Mouse (Mus musculus) gastrocnemius, adult 8-10 months (tissue): ENCODE measurements at regions not wholly inside any gene's neighbourhood (a gene's known extent, or its start where the extent isn't known, plus 50 kb on each side); places are given as distances from the start of the nearest gene placed in this dataset.

ENCODE experiments used
- DNase-seq, 2 experiments: peaks; one replicate each; pipeline ENCODE4 v3.0.0; 2022; ENCODE audit warnings: low spot score in 2 of 2

DNA sequence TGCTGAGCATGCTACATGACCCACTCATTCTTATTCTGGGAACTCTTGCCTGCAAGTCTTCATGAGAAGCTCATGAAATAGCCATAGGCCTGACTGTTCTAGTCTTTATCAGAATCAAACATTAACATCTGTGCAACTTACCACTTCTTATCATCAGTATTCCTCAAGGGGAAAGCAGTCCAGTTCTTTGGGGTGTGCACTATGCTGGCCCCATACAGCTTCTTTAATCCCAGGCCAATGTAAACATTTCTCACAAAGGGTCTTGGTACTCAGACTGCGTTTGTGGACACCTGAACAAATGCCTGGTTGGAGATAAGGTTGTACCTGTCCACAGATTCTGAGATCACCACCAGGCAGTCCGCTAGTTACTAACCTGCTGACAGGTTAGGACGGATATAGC is 51.3 kb downstream of the 3110018I06Rik start:
- no peak for DNase-seq

DNA sequence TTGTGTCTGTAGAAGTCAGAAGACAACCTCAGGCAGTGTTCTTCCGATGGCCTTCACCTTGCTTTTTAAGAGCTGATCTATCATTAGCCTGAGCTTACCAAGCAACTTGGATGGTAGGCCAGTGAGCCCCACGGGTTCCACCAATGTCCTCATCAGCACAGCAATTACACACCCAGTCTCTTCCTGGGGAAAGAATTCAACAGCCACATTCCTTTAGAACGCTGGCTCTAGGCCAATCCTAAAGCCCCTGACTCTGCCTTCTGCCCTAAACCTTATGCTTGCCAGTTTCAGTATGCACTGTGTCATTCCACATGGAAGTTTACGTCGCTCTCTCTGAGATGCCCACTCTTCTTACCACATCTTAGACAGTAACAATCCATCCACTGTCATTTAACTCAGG is 52.8 kb downstream of the 3110018I06Rik start:
- no peak for DNase-seq

DNA sequence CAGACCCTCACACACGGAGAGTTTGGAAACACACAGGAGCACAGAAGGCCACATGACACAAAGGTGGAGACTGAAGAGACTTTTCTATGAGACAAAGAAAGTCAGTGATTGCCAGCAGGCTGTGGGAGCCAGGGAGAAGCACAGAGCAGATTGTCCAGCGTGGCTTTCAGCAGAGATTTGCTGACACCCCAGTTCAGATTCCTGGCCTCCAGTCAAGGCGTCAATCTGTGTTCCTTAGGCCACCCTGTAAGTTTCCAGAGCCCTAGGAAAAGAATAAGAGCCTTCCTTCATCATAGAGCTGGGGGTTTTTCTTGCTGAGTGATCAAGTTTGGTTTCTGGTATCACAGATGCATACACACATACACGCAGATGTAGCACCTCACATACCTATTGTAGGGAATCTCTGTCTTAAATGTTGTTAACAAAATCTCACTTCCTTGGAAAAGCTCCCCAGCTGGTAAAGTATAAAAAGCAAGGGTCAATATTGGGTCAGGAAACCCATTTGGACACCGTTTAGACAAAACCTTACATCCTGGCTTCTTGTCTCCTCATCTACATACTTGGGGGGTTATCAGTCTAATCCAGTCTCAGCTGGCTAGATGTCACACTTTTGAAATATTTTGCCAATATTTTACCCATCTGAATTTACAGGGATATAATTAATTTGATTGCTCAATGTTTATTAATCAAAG is 58.9 kb downstream of the 3110018I06Rik start:
- DNase-seq, result no peak

DNA sequence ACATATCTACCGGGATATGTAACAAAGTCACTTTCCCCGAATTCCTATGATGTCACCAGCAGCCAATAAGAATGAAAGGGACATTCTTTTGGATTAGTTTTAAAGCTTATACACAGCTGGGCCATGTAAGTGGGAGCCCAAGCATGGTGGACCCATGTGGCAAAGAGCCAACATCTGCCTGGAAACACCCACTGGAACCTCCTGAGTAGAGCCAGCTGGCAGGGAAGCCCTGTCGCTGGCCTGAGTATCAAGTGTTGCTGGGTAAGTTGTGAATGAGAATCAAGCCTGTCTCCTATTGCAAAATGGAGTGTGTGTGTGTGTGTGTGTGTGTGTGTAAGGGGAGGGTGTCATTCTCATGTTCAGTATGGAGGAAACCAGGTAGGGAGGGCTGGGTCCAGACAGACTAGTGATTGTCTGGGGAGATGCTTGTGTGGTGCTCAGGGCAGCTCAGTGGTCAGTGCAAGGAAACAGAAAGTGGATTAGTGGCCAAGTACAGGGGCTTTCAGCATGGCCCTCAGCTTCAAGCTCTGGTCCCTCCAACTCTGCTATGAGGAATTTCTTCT is 59.5 kb downstream of the 3110018I06Rik start:
- no peak for DNase-seq

DNA sequence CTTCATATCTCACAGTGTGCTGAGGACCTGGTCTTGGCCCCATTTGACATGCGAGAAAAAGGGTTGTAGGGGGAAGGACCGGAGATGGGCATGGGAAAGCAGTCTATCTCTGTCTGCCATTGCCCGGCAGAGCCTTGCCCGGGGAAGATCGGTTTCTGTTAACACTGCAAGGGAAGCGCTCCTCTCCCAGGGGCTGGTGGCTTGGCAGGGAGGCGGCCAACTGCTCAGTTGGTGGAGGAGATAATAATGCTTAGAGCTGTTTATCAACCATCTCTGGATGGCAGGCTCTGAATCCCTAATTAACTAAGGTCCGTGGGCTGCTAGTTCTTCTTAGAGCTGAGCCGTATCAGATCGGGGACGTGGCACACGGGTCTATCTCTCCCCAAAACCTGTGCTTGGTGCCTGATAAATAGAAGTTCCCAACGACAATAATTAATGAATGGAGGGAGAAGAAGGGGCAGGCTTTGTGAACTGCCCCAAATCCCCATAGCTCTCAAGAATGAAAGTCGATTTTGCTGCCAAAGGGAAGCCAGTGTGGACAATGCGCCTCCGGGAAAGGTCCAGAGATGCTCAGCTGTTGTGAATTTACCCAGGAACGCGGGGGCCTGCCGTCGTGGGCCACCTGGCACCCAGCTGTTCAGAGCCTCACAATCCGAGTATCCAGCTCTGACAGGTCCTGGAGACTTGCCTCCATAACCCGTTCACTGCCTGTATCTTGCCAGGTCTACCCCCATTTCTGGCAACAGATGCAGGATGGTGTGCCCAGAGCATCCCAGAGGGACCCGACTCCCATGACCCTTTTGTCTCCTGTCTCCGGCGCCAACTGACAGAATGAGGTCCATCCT is 61.2 kb downstream of the 3110018I06Rik start:
- DNase-seq, result no peak

DNA sequence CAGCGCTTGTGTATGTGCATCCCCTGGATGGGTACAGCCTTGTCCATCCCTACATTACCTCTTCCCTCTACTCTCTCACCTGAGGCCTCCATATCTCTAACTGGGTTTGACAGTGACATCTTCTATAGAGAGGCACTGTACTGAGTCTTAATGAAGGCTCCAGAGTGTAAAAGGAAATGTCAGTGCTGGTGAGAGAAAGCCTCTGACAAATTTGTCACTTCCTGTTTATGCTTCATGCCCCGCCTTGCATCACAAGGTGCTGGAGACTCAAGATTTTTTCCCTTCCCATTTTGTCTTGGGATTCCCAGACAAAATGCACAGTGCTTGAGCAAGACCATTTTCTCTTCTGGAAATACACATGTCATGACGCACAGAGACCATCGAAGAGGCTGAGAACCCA is 70.8 kb downstream of the 3110018I06Rik start:
- DNase-seq, result no peak

DNA sequence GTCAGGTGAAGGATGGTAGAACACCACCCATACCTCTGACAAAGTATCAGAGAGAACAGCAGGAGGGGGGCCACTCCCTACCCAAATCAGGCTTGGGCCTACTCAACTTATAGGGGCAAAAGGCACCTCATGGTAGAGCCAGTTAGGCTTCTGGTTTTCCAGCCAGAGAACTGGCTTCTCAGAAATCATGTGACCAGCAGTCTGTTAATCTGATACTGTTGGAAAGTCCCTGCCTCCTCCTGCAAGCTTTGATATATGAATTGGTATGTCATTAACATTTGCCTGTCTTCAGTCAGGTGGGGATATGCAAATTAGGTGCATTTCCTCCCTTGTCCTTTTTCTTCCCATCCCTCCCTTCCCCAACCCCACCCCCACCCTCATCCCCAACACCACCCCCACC is 71.7 kb downstream of the 3110018I06Rik start:
- DNase-seq, result no peak

DNA sequence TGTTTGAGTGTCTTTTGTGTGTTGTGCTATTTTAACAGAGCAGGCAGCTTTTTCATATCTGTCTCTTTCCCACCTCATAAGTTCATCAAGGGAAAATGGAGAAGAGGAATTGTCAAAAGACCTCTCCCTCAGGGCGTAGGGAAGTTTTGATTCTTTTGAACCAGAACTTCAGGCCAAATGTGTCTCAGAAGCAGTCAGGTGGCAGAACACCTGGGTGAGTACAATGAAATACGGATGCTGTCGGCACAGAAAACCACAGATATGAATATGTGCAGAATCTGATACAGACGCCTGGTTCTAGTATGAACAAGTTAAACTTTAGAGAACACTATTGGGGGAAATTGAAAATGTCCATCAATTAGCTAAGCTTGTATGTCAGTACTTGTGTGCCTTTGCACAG is 84.2 kb downstream of the 3110018I06Rik start:
- no peak for DNase-seq

DNA sequence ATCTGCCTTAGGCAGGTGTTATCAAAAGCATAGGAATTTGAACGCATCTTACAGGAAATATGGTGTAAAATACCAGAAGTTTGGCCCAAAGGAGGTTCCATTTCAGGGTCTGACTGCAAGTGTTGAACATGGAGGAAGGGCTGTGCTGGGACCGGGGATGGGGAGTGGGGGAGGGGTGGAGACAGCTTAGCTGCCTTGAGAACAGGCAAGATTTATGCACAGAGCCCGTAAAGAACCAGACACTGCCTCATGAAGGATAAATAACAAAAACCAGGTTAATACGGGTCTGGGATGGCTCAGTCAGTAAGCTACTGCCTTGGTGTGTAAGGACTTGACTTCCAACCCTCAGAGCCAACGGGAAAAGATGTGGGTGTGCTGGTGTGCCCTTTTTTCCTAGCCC is 91.1 kb downstream of the 3110018I06Rik start:
- no peak for DNase-seq

DNA sequence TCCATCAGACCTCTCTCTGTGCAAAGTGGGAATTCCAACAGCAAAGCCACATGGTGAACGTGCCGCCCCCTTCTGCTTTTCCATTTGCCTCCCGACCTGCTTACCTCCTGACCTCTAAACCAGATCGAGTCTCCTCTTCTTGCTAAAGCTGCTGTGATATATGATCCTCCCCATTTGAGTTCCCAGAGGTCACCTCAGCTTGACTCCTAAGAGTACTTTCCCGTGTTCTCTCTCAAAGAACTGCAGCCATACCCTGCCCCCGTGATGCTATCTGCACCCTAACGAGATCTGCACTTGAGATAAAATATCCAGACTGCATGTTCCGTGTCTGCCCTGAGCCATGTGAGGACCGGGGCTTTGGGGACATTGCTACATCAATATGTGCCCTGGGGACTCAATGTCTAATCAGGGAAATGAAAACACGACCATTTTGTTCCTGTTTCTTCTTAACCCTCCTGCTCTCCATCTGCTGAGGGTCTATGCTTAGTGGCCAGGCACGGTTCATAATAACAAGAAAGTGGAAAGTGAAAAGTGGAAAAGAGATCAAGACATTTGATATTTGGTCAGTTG is 94.8 kb downstream of the 3110018I06Rik start:
- no peak for DNase-seq

DNA sequence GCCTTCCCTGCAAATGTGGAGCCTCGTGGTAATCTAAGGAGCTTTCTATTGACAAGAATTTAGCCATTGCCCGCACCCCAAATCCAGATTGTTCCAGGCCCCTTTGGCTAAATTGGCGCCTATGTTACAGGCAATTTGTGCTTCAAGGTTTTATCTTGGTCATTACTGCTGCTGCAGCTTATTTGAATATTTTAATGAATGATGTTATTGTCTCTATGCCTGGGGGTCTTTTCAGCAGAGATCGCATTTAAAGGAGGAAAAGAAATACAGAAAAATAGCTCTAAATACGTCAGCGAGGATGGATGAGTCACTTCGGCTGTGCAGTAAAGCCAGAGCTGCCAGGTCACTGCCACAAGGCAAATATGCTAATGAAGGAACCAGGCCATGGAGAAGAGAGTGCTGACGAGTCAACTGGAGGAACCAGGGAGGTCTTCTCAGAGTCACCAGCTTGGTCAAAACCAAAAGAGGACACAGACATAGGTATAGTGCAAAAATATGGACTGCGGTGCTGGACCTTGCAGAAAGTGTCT is 97.3 kb downstream of the 3110018I06Rik start:
- DNase-seq, result no peak

DNA sequence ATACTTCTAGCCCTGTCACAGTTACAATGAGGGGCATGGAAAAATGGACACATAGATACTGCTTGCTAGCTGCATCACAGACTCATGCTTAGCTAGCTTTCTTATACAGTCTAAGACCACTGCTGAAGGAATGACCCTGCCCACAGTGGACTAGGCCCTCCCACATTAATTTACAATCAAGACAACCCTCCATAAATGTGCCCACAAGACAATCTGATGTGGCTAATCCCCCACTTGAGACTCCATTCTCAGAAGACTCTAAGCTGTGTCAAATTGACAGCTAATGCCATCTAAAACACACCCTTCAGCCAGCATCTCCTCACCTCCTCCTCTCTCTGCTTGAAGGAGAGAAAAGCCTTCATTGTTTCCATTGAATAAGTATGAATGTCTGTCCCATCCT is 107.8 kb downstream of the 3110018I06Rik start:
- no peak for DNase-seq

DNA sequence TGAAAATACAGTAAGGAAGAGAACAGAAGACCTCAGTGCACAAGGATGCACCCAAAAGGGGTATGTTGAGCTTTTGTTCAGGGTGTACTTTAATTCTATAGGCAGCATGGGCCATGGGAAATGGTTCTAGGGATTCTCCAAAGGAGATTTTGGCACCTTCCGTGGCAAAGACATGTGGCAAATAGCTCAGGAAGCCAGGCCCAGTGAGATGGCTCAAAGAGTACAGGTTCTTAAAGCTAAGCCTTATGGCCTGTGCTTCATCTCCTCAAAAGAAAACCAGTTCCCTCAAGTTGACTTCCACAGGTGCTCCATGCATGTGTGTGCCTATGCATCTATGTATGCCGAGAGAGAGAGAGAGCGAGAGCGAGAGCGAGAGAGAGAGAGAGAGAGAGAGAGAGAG is 112.1 kb downstream of the 3110018I06Rik start:
- no peak for DNase-seq

DNA sequence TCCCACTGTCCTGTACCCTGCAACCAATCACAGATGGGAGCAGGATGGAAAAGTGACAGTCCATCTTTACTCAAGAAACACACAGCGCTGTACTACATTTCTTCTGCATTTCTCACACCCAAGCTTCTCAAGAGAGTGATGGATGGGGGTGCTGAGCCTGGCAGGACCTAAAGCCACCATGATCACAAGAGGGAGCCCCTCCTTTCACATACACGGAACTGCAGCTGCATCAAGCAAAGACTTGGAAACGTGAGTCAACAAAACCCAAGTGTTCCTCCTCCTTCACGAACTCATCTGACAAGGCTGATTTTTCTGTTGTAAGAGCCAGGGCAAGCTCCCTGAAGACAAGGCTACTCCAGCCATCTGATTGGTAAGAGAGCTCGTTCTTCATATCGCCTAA is 120.5 kb downstream of the 3110018I06Rik start:
- DNase-seq, result no peak

DNA sequence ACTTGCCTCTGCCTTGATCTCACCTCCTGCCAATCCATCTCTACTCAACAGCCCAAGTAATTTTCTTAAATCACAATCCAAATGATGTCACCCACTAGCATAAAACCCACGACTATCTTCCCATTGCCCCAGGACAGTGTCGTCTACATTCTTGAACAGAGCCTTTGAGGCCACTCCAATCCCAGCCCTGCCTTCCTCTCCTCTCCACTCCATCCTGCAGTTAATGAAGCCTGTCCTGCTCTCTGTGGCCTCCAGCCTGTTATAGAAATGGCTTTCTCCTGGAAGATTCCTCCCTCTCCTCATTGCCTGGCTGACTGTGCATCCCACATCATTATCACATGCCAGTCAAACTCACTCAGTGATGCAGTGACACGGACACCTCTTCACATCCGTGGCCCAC is 121.6 kb downstream of the 3110018I06Rik start:
- no peak for DNase-seq

DNA sequence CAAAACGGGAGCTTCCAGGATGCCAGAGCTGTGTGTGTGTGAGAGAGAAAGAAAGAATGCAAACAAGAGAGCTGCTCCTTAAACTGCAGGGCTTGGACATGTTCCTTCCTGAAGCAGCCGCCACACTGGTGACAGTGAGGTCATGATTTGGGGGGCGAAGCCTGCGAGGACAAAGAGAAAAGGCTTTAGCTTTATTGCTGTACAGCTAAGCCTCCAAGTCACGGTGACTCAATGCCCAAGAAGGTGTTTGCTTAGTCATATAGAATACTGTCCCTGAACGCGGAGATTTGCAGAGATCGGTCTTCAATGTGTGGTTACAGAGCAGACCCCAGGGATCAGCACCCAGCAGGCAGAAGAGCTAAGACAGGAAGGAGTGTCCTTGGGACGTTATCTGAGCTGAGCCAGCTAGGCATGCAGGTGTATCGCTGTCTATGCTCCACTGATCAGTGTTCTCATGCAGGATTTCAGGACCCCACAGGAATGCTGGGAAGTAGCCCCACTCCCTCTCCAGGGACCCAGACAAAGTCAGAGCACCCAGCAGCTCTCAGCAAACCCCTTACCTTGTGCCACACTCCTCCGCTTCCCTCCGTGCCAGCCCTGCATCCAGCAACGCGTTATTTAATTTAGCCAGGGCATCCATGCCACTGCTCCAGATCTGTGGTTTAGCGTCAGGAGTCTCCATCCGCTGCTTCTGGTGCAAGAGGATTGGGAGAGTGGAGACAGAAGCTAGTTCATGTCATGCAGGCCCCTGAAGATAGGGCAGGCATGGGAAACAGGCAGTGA is 129.0 kb downstream of the 3110018I06Rik start:
- no peak for DNase-seq

DNA sequence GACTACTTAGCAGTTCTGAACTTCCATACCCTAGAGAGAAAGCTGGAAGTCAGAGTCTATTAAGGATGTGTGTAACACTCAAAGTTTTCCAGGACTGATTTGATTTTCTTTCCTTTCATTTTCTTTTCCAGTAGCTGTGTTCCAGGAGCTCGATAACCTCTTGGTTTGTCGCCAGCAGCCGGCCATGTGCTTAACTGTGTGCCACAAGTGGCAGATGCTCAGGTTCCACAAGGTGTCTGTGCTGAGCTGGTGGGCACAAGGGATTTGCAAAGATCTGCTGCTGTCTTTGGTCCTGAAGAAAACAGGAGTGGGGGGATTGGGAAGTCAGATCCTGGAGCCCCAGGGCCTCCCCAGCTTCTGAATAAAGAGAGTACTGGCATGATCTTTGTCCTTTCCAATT is 136.0 kb downstream of the 3110018I06Rik start:
- no peak for DNase-seq

DNA sequence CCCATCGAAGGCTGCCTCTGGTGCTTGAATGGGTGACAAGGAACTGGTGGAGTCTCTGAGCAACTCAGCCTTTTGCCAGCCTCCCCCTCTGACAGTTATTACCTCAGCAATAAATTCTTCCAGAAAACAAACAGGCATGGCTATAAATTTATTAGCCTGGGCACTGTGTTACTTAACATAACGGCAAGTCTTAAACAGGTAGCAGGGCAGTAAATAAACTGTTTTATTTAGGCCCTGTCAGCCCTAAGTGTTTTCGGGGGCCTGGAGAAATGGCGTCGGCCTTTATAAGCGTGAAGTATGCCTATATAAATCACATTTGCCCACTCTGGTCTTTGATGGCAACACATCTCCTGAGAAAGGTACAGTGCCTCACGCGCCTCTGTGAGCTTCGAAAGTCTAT is 159.6 kb downstream of the 3110018I06Rik start:
- DNase-seq, result no peak

DNA sequence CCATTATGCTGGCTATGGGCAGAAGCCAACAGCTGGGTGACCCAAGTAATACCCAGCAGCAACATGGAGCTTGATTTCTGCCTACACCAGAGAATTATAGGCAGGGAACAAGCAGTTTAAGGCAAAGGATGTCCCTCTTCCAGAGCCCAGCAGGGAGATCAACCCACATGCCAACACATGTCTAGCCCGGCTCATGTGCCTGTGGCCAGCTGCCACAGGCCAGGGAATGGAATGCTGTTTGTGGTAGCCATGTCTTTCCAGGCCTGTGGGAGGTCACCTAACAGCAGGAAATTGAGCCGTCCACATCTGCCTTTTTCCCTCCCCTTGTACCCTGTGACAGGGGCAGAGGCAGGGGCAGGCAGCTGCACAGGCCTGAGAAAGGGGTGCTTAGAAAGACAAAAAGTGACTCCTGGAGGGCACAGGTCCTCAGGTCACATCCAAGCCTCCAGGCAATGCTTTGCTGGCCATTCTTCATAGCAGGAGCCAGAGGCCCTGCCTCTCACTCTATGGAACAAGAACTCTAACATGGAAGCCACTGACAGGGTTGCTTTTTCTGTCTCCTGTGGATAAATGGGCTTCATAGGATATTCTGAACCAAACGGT is 163.8 kb downstream of the 3110018I06Rik start:
- no peak for DNase-seq

DNA sequence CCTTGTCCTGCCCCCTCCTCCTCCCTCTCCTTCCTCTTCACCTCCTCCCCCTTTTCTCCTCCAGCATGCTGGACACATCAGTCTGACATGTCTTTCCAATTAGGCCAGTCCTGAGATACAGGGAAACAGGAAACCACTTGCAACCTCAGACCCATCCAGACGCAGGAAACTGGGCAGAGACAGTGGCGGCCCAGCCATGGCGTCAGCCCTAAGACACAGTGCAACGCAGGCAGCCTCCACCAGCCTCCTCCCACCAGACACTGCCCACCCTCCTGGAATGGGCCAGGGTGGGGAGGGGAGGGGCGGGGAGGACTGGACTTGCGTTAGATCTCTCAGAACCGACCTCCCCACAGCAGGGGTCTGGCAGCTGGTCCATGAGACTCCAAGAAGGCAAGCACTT is 164.7 kb downstream of the 3110018I06Rik start:
- no peak for DNase-seq

DNA sequence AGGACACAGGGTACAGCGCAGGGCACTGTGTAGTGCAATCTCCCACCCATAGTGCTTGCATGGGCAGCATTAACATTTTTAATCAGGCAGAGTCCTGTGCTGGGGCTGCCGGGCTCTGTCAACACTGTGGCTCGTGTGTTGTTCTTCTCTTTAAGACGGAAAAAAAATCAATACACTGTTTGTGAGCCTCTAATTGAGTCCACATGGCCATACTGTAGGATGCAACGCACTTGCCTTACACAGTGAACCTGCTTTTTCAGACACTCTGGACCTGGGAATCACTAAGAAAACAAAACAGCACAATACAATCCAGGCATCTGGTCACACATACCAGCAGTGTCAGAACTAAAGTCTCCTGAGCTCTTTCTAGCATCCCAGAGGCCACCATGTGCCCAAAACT is 168.4 kb downstream of the 3110018I06Rik start:
- DNase-seq, result no peak
